Mouse (Mus musculus): ENCODE results near the gene Olfml2b.

DNA sequence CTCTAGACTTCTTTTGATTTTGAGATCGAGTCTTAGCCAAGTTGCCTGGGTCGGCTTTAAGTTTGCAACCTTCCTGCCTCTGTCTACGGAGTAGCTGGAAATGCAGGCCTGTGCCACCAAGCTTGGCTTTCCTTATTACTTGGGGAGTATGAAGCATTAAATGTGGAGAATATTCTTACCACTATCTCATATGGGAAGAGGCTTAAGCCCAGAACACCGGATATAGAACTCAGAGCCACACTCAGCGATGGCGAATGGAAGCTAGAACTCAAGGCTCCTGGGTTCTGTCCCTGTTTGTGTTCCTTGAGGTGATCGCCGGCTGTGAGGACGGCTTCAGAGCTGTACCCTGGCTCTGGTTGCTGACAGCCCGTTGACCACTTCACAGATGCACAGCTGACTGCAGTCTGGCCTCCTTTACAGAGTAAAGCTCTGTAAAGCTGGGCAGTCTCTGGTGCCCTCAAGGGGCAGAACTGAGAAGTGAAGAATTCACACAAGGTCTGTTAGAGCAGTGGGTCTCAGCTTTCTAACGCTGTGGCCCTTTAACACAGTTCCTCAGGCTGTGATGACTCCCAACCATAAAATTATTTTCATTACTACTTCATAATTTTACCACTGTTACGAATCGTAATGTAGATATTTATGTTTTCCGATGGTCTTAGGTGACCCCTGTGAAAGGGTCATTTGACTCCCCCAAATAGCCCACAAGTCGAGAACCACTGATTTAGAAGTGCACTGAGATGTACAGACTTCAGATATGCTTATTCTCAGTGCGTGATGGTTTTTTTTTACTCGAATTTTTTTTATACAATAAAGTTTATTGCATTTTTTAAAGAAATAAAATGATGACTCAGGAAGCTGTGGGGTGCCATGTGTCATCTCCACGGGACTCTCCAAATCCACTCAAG lies 31.1 kb upstream of the Olfml2b start:
- TF ChIP-seq CTCF (IDR thresholded peaks at IDR 0.05; ENCODE audit: low read depth, low read length) (peak; percentile 58), EP300 (IDR thresholded peaks at IDR 0.05; ENCODE audit: insufficient read depth, low read depth, low read length) (no peak)
